Mouse (Mus musculus) gastrocnemius, postnatal 14 days (tissue): ENCODE data around the gene Scarb2. TPM values are rescaled to one million over a fixed set of nuclear protein-coding genes. Genes with fewer than 3 reads are reported as not detected.
A peak's percentile ranks its signal among the peaks of the same experiment; 100 is the strongest.
"Not testable (repeated sequence)": the region's sequence is repeated elsewhere in the genome, so short reads cannot be mapped to it uniquely, and the experiment has no call there.

Source experiments
- DNase-seq: peaks from one replicate; pipeline ENCODE4 v3.0.0; 2021; ENCODE audit warnings: mixed read lengths
- intact Hi-C: fragments of 180-260 bp; cut with DNase I; formaldehyde crosslinking; loops from one replicate; pipeline ENCODE4 v1.15.1; 2025; ENCODE audit warnings: low total_unique reads
- long read RNA-seq, 2 experiments: library from polyadenylated mRNA; stranded (forward); transcript quantifications; one replicate each; pipeline ENCODE4 v2.0.0; 2021
- total RNA-seq, 2 experiments: library from RNA; stranded (reverse); gene quantifications; 2 replicates each; pipeline ENCODE4 v1.2.3; 2021

Gene Scarb2
- total RNA-seq: 10 to 100 TPM; 71.7 to 79.2 TPM
- long read RNA-seq, experiment 1, full-length matches to known transcripts: 64 of 70 reads
- long read RNA-seq, experiment 1, partial matches to known transcripts: 0 of 70 reads
- long read RNA-seq, experiment 1, other reads (novel, unspliced or antisense): 6 of 70 reads
- long read RNA-seq, experiment 2, full-length matches to known transcripts: 70 of 79 reads
- long read RNA-seq, experiment 2, partial matches to known transcripts: 7 of 79 reads
- long read RNA-seq, experiment 2, other reads (novel, unspliced or antisense): 2 of 79 reads

GRCm38 (mm10) chr5:92506733-92507132 is at the start of gene Scarb2:
Gene Scarb2, minus strand, starts transcription at chr5:92506833.
- intact Hi-C loops: no loop called here
- no peak for DNase-seq

- no peak for DNase-seq
- intact Hi-C loops: no loop called here
Measured at GRCm38 (mm10) chr5:92555905-92556304, 49.3 kb upstream of the Scarb2 start.

GRCm38 (mm10) chr5:92554891-92555511 is 48.4 kb upstream of the Scarb2 start, which contains the start of gene Fam47e:
Gene Fam47e, plus strand, starts transcription at chr5:92555069.
- intact Hi-C loops: no loop called here
- DNase-seq: no peak

- no peak for DNase-seq
- intact Hi-C loops: no loop called here
Measured at GRCm38 (mm10) chr5:92554443-92554842, 47.8 kb upstream of the Scarb2 start.

GRCm38 (mm10) chr5:92553939-92554338 is 47.3 kb upstream of the Scarb2 start:
- DNase-seq: no peak
- intact Hi-C loops: no loop called here

GRCm38 (mm10) chr5:92552611-92553010 is 46.0 kb upstream of the Scarb2 start:
- no peak for DNase-seq

GRCm38 (mm10) chr5:92539698-92540097 is 33.1 kb upstream of the Scarb2 start:
- DNase-seq: no peak
- intact Hi-C loops: no loop called here

More at GRCm38 (mm10) chr5:92552611-92553010, 46.0 kb upstream of the Scarb2 start:
- intact Hi-C loops: no loop called here

GRCm38 (mm10) chr5:92524821-92525258 is 18.2 kb upstream of the Scarb2 start:
- no peak for DNase-seq
- intact Hi-C loops: no loop called here

- intact Hi-C loops, DNase-seq: not testable (repeated sequence)
Measured at GRCm38 (mm10) chr5:92521131-92521530, 14.5 kb upstream of the Scarb2 start.

GRCm38 (mm10) chr5:92512066-92512465 is 5.4 kb upstream of the Scarb2 start:
- intact Hi-C loops: no loop called here
- no peak for DNase-seq

GRCm38 (mm10) chr5:92511256-92511655 is 4.6 kb upstream of the Scarb2 start:
- intact Hi-C loops: no loop called here
- no peak for DNase-seq

GRCm38 (mm10) chr5:92508853-92509252 is 2.2 kb upstream of the Scarb2 start:
- no peak for DNase-seq
- intact Hi-C loops: no loop called here

- peak; percentile 37 for DNase-seq
Measured at GRCm38 (mm10) chr5:92506301-92506729, 318 bp downstream of the Scarb2 start.

GRCm38 (mm10) chr5:92505402-92505865 is 1.2 kb downstream of the Scarb2 start:
- DNase-seq: peak; percentile 98
- intact Hi-C loops: no loop called here

More at GRCm38 (mm10) chr5:92506301-92506729, 318 bp downstream of the Scarb2 start:
- intact Hi-C loops: no loop called here

- intact Hi-C loops: no loop called here
Measured at GRCm38 (mm10) chr5:92504676-92505400, 1.8 kb downstream of the Scarb2 start.

GRCm38 (mm10) chr5:92503856-92504618 is 2.6 kb downstream of the Scarb2 start:
- intact Hi-C loops: no loop called here
- no peak for DNase-seq

More at GRCm38 (mm10) chr5:92504676-92505400, 1.8 kb downstream of the Scarb2 start:
- peak; percentile 44 for DNase-seq

GRCm38 (mm10) chr5:92503356-92503847 is 3.2 kb downstream of the Scarb2 start:
- DNase-seq: no peak
- intact Hi-C loops: no loop called here

- intact Hi-C loops: no loop called here
- DNase-seq: peak; percentile 25
Measured at GRCm38 (mm10) chr5:92499378-92499777, 7.3 kb downstream of the Scarb2 start.

GRCm38 (mm10) chr5:92498661-92499060 is 8.0 kb downstream of the Scarb2 start:
- peak; percentile 69 for DNase-seq
- intact Hi-C loops: no loop called here
